Mouse (Mus musculus): ENCODE results near the gene Olfr1105. TPM values are rescaled to one million over a fixed set of nuclear protein-coding genes. Genes with fewer than 3 reads are reported as not detected.

Gene Olfr1105
- not detected in 2 replicates for polyA plus RNA-seq (2015; fragmentation: Nextera tagmentation; extraction: Ambion mirVana)

GRCm38 (mm10) chr2:87036431-87036830 is at the start of gene Olfr1105:
TSS of gene Olfr1105 (minus strand) at chr2:87036531.
- Histone ChIP-seq H3K36me3 (ENCODE audit: insufficient read depth, low read length) (no peaks in the 10 kb centered on the region), H3K4me3 (ENCODE audit: low read length) (no peak within 1 kb of the TSS), H3K4me2 (replicated peaks; ENCODE audit: low read depth, low read length) (no peak within 1 kb of the TSS), H3K4me1 (ENCODE audit: insufficient read depth, low read length) (no peaks in the 10 kb centered on the region), H3K9ac (replicated peaks; ENCODE audit: low read length) (no peak within 1 kb of the TSS), H3K9me3 (ENCODE audit: low read length) (no peaks in the 10 kb centered on the region), H3K27ac (ENCODE audit: low read length) (no peak within 1 kb of the TSS), H3K27me3 (ENCODE audit: insufficient read depth, low read length) (no peaks in the 10 kb centered on the region)
- ATAC-seq (ENCODE audit: low FRiP score, low TSS enrichment), result no peak

GRCm38 (mm10) chr2:87075717-87076116 is 39.4 kb upstream of the Olfr1105 start, which contains the start of gene Olfr1107:
TSS of gene Olfr1107 (minus strand) at chr2:87075817.
- no peaks in the 10 kb centered on the region for H3K9me3 ChIP-seq (ENCODE audit: low read length)
- H3K27me3 ChIP-seq (ENCODE audit: insufficient read depth, low read length), result no peaks in the 10 kb centered on the region
- no peak within 1 kb of the TSS for H3K27ac ChIP-seq (ENCODE audit: low read length)
- ATAC-seq (ENCODE audit: low FRiP score, low TSS enrichment), result no peak
- H3K4me3 ChIP-seq (ENCODE audit: low read length), result no peak within 1 kb of the TSS
- no peak within 1 kb of the TSS for H3K9ac ChIP-seq (replicated peaks; ENCODE audit: low read length)
- no peaks in the 10 kb centered on the region for H3K4me1 ChIP-seq (ENCODE audit: insufficient read depth, low read length)
- no peak within 1 kb of the TSS for H3K4me2 ChIP-seq (replicated peaks; ENCODE audit: low read depth, low read length)
- WGBS, result 94% methylated on average over 1 of the region's 1 CpGs
- no peaks in the 10 kb centered on the region for H3K36me3 ChIP-seq (ENCODE audit: insufficient read depth, low read length)

GRCm38 (mm10) chr2:87052173-87052572 is 15.8 kb upstream of the Olfr1105 start, which contains the start of gene Olfr1106:
TSS of gene Olfr1106 (minus strand) at chr2:87052273.
- no peaks in the 10 kb centered on the region for H3K9me3 ChIP-seq (ENCODE audit: low read length)
- ATAC-seq (ENCODE audit: low FRiP score, low TSS enrichment), result no peak
- H3K4me3 ChIP-seq (ENCODE audit: low read length), result no peak within 1 kb of the TSS
- H3K4me1 ChIP-seq (ENCODE audit: insufficient read depth, low read length), result no peaks in the 10 kb centered on the region
- no peaks in the 10 kb centered on the region for H3K27me3 ChIP-seq (ENCODE audit: insufficient read depth, low read length)
- H3K4me2 ChIP-seq (replicated peaks; ENCODE audit: low read depth, low read length), result no peak within 1 kb of the TSS
- H3K9ac ChIP-seq (replicated peaks; ENCODE audit: low read length), result no peak within 1 kb of the TSS
- WGBS, result 74% methylated on average over 1 of the region's 1 CpGs
- no peaks in the 10 kb centered on the region for H3K36me3 ChIP-seq (ENCODE audit: insufficient read depth, low read length)
- H3K27ac ChIP-seq (ENCODE audit: low read length), result no peak within 1 kb of the TSS

- Histone ChIP-seq H3K36me3 (ENCODE audit: insufficient read depth, low read length) (no peaks in the 10 kb centered on the region), H3K4me3 (ENCODE audit: low read length) (no peak within 1 kb of the TSS), H3K27ac (ENCODE audit: low read length) (no peak within 1 kb of the TSS), H3K4me1 (ENCODE audit: insufficient read depth, low read length) (no peaks in the 10 kb centered on the region), H3K4me2 (replicated peaks; ENCODE audit: low read depth, low read length) (no peak within 1 kb of the TSS), H3K9ac (replicated peaks; ENCODE audit: low read length) (no peak within 1 kb of the TSS), H3K27me3 (ENCODE audit: insufficient read depth, low read length) (no peaks in the 10 kb centered on the region), H3K9me3 (ENCODE audit: low read length) (no peaks in the 10 kb centered on the region)
- no peak for ATAC-seq (ENCODE audit: low FRiP score, low TSS enrichment)
- 79% methylated on average over 1 of the region's 1 CpGs for WGBS
Observed at GRCm38 (mm10) chr2:87026980-87027379, 9.4 kb downstream of the Olfr1105 start, which contains the start of gene Olfr1104. TSS of gene Olfr1104 (minus strand) at chr2:87027080.

GRCm38 (mm10) chr2:86998098-86998497 is 38.2 kb downstream of the Olfr1105 start, which contains the start of gene Olfr1102:
TSS of gene Olfr1102 (plus strand) at chr2:86998398.
- no peaks in the 10 kb centered on the region for H3K27me3 ChIP-seq (ENCODE audit: insufficient read depth, low read length)
- no peak within 1 kb of the TSS for H3K9ac ChIP-seq (replicated peaks; ENCODE audit: low read length)
- H3K4me3 ChIP-seq (ENCODE audit: low read length), result no peak within 1 kb of the TSS
- ATAC-seq (ENCODE audit: low FRiP score, low TSS enrichment), result no peak
- H3K4me1 ChIP-seq (ENCODE audit: insufficient read depth, low read length), result no peaks in the 10 kb centered on the region
- no peak within 1 kb of the TSS for H3K4me2 ChIP-seq (replicated peaks; ENCODE audit: low read depth, low read length)
- no peaks in the 10 kb centered on the region for H3K36me3 ChIP-seq (ENCODE audit: insufficient read depth, low read length)
- no peak within 1 kb of the TSS for H3K27ac ChIP-seq (ENCODE audit: low read length)
- no peaks in the 10 kb centered on the region for H3K9me3 ChIP-seq (ENCODE audit: low read length)

GRCm38 (mm10) chr2:86991121-86991520 is 45.2 kb downstream of the Olfr1105 start, which contains the start of gene Olfr1101:
TSS of gene Olfr1101 (minus strand) at chr2:86991221.
- H3K27ac ChIP-seq (ENCODE audit: low read length), result no peak within 1 kb of the TSS
- H3K27me3 ChIP-seq (ENCODE audit: insufficient read depth, low read length), result no peaks in the 10 kb centered on the region
- H3K4me3 ChIP-seq (ENCODE audit: low read length), result no peak within 1 kb of the TSS
- H3K9me3 ChIP-seq (ENCODE audit: low read length), result no peaks in the 10 kb centered on the region
- H3K4me2 ChIP-seq (replicated peaks; ENCODE audit: low read depth, low read length), result no peak within 1 kb of the TSS
- ATAC-seq (ENCODE audit: low FRiP score, low TSS enrichment), result no peak
- 85% methylated on average over 3 of the region's 3 CpGs for WGBS
- no peaks in the 10 kb centered on the region for H3K4me1 ChIP-seq (ENCODE audit: insufficient read depth, low read length)
- H3K9ac ChIP-seq (replicated peaks; ENCODE audit: low read length), result no peak within 1 kb of the TSS
- H3K36me3 ChIP-seq (ENCODE audit: insufficient read depth, low read length), result no peaks in the 10 kb centered on the region

Other genes starting within 250 kb of the Olfr1105 start
- not detected in 2 replicates for gene Olfr141, start 226.5 kb downstream of the Olfr1105 start, polyA plus RNA-seq (2015; fragmentation: Nextera tagmentation; extraction: Ambion mirVana)
- gene Olfr1094, start 211.9 kb downstream of the Olfr1105 start, polyA plus RNA-seq (2015; fragmentation: Nextera tagmentation; extraction: Ambion mirVana), result not detected in 2 replicates
- not detected in 2 replicates for gene Olfr1095, start 184.8 kb downstream of the Olfr1105 start, polyA plus RNA-seq (2015; fragmentation: Nextera tagmentation; extraction: Ambion mirVana)
- gene Gm13723, start 161.7 kb downstream of the Olfr1105 start, polyA plus RNA-seq (2015; fragmentation: Nextera tagmentation; extraction: Ambion mirVana), result not detected in 2 replicates
- gene Olfr1097, start 144.3 kb downstream of the Olfr1105 start, polyA plus RNA-seq (2015; fragmentation: Nextera tagmentation; extraction: Ambion mirVana), result not detected in 2 replicates
- not detected in 2 replicates for gene Olfr1098, start 112.0 kb downstream of the Olfr1105 start, polyA plus RNA-seq (2015; fragmentation: Nextera tagmentation; extraction: Ambion mirVana)
- gene Olfr1099, start 75.8 kb downstream of the Olfr1105 start, polyA plus RNA-seq (2015; fragmentation: Nextera tagmentation; extraction: Ambion mirVana), result not detected in 2 replicates
- not detected in 2 replicates for gene Olfr1100, start 56.6 kb downstream of the Olfr1105 start, polyA plus RNA-seq (2015; fragmentation: Nextera tagmentation; extraction: Ambion mirVana)
- gene Olfr1101, start 45.3 kb downstream of the Olfr1105 start, polyA plus RNA-seq (2015; fragmentation: Nextera tagmentation; extraction: Ambion mirVana), result not detected in 2 replicates
- gene Olfr1102, start 38.1 kb downstream of the Olfr1105 start, polyA plus RNA-seq (2015; fragmentation: Nextera tagmentation; extraction: Ambion mirVana), result not detected in 2 replicates
- gene Olfr1104, start 9.5 kb downstream of the Olfr1105 start, polyA plus RNA-seq (2015; fragmentation: Nextera tagmentation; extraction: Ambion mirVana), result not detected in 2 replicates
- not detected in 2 replicates for gene Olfr1106, start 15.7 kb upstream of the Olfr1105 start, polyA plus RNA-seq (2015; fragmentation: Nextera tagmentation; extraction: Ambion mirVana)
- not detected in 2 replicates for gene Olfr1107, start 39.3 kb upstream of the Olfr1105 start, polyA plus RNA-seq (2015; fragmentation: Nextera tagmentation; extraction: Ambion mirVana)
- gene Olfr1109, start 59.5 kb upstream of the Olfr1105 start, polyA plus RNA-seq (2015; fragmentation: Nextera tagmentation; extraction: Ambion mirVana), result not detected in 2 replicates
- gene Olfr259, start 78.0 kb upstream of the Olfr1105 start, polyA plus RNA-seq (2015; fragmentation: Nextera tagmentation; extraction: Ambion mirVana), result not detected in 2 replicates
- not detected in 2 replicates for gene Olfr1110, start 103.8 kb upstream of the Olfr1105 start, polyA plus RNA-seq (2015; fragmentation: Nextera tagmentation; extraction: Ambion mirVana)
- not detected in 2 replicates for gene Olfr1111, start 116.1 kb upstream of the Olfr1105 start, polyA plus RNA-seq (2015; fragmentation: Nextera tagmentation; extraction: Ambion mirVana)
- gene Olfr1112, start 151.3 kb upstream of the Olfr1105 start, polyA plus RNA-seq (2015; fragmentation: Nextera tagmentation; extraction: Ambion mirVana), result not detected in 2 replicates
- not detected in 2 replicates for gene Olfr1113, start 172.4 kb upstream of the Olfr1105 start, polyA plus RNA-seq (2015; fragmentation: Nextera tagmentation; extraction: Ambion mirVana)
- gene Olfr1115, start 211.5 kb upstream of the Olfr1105 start, polyA plus RNA-seq (2015; fragmentation: Nextera tagmentation; extraction: Ambion mirVana), result not detected in 2 replicates
- gene Olfr1116, start 231.0 kb upstream of the Olfr1105 start, polyA plus RNA-seq (2015; fragmentation: Nextera tagmentation; extraction: Ambion mirVana), result not detected in 2 replicates

Data from kidney, embryonic 16.5 days (tissue).